Mouse (Mus musculus) midbrain, embryonic 10.5 days (tissue): ENCODE measurements around the gene Gas2l2. TPM values are rescaled to one million over a fixed set of nuclear protein-coding genes. Genes with fewer than 3 reads are reported as not detected.

Source experiments
- DNase-seq: peaks from one replicate; pipeline ENCODE4 v3.0.0-alpha.2; 2017; ENCODE audit warnings: low spot score
- H3K27ac ChIP-seq: fragments of 300-500 bp; sonication (generic); replicated peaks from 2 replicates; pipeline ENCODE4 v1.5.1; 2016; ENCODE audit warnings: mild to moderate bottlenecking
- H3K27me3 ChIP-seq: fragments of 300-500 bp; sonication (generic); 2 replicates; pipeline ENCODE4 v1.6.1; 2016; ENCODE audit warnings: low read depth, mild to moderate bottlenecking; ENCODE audit not compliant: poor library complexity, severe bottlenecking
- H3K36me3 ChIP-seq: fragments of 300-500 bp; sonication (generic); 2 replicates; pipeline ENCODE4 v1.6.1; 2016; ENCODE audit warnings: mild to moderate bottlenecking, moderate library complexity
- H3K4me1 ChIP-seq: fragments of 300-500 bp; sonication (generic); 2 replicates; pipeline ENCODE4 v1.6.1; 2016
- H3K4me3 ChIP-seq: fragments of 300-500 bp; sonication (generic); 2 replicates; pipeline ENCODE4 v1.5.1; 2016; ENCODE audit warnings: mild to moderate bottlenecking, moderate library complexity
- H3K9me3 ChIP-seq: fragments of 300-500 bp; sonication (generic); replicated peaks from 2 replicates; pipeline ENCODE4 v1.6.1; 2016; ENCODE audit warnings: mild to moderate bottlenecking
- WGBS: fragments of 180-500 bp; shearing (Covaris S2); methylation state at CpG from one replicate; pipeline ENCODE4 v1.1.7; 2016; 5-methylcytosine and 5-hydroxymethylcytosine counted together
- polyA plus RNA-seq: library from polyadenylated mRNA; unstranded; fragments of >200 nt; fragmentation: Nextera tagmentation; extraction: Ambion mirVana; gene quantifications from 2 replicates; pipeline ENCODE4 v1.2.1, GENCODE M21; 2016

The Gas2l2 gene
- polyA plus RNA-seq, 1 experiment from 2014 or later = not detected

DNA sequence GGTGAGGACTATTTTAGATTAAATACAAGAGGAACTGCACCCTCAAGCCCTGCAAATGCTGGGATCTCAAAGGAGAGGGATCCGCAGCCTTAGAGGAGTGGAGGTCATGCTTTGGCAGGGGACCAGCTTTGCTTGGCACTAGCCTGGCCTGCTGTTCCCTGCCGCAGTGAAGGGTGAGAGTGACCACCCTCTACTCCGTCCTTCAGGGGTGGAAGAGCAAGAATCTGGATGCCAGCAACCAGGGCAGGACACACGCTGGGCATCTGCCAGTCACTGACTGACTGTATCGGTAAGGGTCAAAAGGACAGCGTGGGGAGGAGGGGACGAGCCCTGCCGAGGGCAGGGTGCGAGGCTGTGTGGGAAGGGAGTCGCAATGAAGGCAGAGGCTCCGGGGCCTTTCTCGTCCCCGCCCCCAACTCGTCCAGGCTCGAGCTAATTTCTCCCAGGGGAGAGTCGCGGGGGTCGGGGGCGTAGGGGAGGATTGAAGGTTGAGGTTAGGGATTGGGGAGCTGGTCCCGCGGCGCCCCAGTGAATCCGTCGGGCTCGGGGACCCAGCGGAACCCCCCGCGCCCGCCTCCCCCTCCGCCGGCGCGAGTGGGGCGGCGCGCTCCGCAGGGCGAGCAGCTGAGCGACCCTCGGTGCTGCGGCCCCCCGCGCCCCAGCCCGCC, 20.0 kb downstream of the Gas2l2 start, which contains the start of gene Rasl10b:
Gene Rasl10b, plus strand, starts transcription at position 51 of the 668 bp plus-strand sequence.
- peaks cover 39% of the 10 kb centered on the region for H3K27me3 ChIP-seq
- DNase-seq = peak; percentile 55
- H3K4me1 ChIP-seq = peaks cover 29% of the 10 kb centered on the region
- H3K9me3 ChIP-seq = no peaks in the 10 kb centered on the region
- peak within 1 kb of the TSS; percentile 91 for H3K27ac ChIP-seq
- H3K36me3 ChIP-seq = peaks cover 5% of the 10 kb centered on the region
- WGBS = 2% methylated on average over 41 of the region's 44 CpGs
- peak within 1 kb of the TSS; percentile 91 for H3K4me3 ChIP-seq

DNA sequence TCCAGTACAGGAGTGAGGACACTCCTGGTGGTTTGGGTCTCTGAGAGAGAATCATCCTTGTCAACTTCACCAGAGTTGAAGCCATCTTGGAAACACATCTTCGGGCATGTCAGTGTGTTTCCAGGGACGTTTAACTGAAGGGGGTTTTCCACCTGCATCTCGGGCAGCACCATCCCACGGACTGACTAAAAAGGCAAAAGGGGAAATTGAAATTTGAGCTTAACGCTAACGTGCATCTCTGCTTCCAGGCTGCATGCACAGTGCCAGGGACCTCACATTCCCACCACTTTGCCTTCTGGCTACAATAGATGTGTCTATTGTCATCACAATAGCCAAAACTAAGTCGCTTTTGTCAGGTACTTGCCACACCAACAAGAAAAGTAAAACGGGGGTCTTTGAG, 21.0 kb downstream of the Gas2l2 start:
- no peaks in the 10 kb centered on the region for H3K9me3 ChIP-seq
- no peak for DNase-seq
- H3K4me1 ChIP-seq = peaks cover 29% of the 10 kb centered on the region
- H3K4me3 ChIP-seq = no peak overlapping the region
- H3K27ac ChIP-seq = no peak overlapping the region
- peaks cover 37% of the 10 kb centered on the region for H3K27me3 ChIP-seq
- 51% methylated on average over 8 of the region's 8 CpGs for WGBS
- peaks cover 15% of the 10 kb centered on the region for H3K36me3 ChIP-seq

DNA sequence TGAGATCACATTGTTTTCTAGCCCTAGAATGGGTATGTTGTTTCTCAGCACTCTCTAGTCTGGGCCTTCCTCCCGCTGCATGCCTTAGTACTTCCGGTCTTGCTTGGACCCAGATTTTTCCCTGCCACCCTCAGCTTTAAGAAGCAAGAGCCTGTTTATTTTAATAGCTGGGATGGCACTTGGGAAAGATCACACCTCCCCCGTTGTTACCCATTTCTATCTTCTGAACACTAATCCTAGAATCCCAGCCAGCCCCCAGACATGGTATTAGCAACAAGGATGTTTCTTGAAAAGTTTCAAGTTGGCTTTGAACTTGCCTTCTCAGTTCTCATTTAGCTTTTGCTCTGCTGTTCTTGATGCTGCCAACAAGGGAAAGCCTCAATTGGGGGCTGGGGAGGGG, 22.9 kb downstream of the Gas2l2 start:
- H3K27me3 ChIP-seq = peaks cover 25% of the 10 kb centered on the region
- H3K4me3 ChIP-seq = no peak overlapping the region
- DNase-seq = no peak
- WGBS = 73% methylated on average over 3 of the region's 3 CpGs
- no peaks in the 10 kb centered on the region for H3K9me3 ChIP-seq
- peaks cover 29% of the 10 kb centered on the region for H3K4me1 ChIP-seq
- no peak overlapping the region for H3K27ac ChIP-seq
- peaks cover 31% of the 10 kb centered on the region for H3K36me3 ChIP-seq

DNA sequence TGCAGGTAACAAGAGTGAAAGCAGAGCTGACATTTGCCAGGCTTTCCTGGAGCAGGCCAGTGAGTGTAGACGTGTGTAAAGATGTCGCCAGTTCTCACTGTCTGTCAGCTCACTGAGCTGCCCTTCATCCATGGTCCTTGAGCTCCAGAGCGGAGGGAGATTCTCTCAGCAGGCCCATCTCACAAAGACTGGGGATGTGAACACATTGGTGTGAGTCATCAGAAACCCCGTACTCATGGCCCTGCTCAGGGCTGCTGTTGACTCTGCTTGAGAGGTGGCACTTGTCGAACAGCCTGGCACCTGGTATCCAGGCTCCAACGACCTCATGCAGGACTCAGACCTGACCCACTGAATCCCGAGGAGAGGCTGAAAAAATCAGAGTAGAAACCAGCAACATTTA, 25.5 kb downstream of the Gas2l2 start:
- 84% methylated on average over 7 of the region's 7 CpGs for WGBS
- Histone ChIP-seq H3K36me3 (peaks cover 48% of the 10 kb centered on the region), H3K4me3 (no peak overlapping the region), H3K27ac (no peak overlapping the region), H3K4me1 (peaks cover 10% of the 10 kb centered on the region; the same call in 1 of the 2 replicates), H3K9me3 (no peaks in the 10 kb centered on the region), H3K27me3 (peaks cover 11% of the 10 kb centered on the region)
- no peak for DNase-seq

DNA sequence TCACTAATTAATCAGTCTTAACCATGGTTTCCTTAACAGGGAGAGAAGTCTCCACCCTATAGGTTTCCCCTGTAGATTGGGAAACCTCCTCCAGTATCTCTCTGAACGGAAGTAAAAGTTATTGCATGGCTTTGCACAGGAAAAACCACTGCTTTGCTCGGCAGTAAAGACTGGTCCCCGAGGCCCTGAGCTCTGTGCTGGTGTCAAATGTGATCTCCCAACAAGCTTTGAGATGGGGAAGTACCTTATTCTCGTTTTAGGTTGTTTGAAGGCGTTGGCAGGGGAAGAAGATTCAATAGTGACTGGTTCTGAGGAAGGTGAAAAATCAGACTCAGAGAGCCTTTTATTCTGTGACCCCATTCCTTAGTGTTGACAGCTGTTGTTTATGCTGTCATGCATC, 30.5 kb downstream of the Gas2l2 start:
- DNase-seq = no peak
- Histone ChIP-seq H3K27me3 (no peaks in the 10 kb centered on the region), H3K4me3 (no peak overlapping the region), H3K27ac (no peak overlapping the region), H3K9me3 (no peaks in the 10 kb centered on the region), H3K36me3 (peaks cover 72% of the 10 kb centered on the region), H3K4me1 (peaks cover 12% of the 10 kb centered on the region)
- WGBS = 87% methylated on average over 5 of the region's 5 CpGs

DNA sequence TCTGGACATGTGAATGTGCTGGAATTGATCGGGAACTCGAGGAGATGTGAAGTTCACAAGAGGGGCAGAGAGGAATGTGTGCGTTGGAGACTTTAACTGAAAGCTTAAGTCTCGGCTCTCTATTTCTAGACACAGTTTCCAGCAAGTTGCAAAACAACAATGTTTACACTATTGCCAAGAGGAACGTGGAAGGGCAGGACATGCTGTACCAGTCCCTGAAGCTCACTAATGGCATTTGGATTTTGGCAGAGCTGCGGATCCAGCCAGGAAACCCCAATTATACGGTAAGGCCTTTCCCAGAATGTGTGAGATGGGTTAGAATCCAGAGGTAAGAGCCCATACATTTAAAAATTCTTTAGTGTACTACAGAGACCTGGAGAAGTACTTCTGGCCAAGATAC, 31.6 kb downstream of the Gas2l2 start:
- 90% methylated on average over 7 of the region's 7 CpGs for WGBS
- peaks cover 72% of the 10 kb centered on the region for H3K36me3 ChIP-seq
- no peaks in the 10 kb centered on the region for H3K27me3 ChIP-seq

DNA sequence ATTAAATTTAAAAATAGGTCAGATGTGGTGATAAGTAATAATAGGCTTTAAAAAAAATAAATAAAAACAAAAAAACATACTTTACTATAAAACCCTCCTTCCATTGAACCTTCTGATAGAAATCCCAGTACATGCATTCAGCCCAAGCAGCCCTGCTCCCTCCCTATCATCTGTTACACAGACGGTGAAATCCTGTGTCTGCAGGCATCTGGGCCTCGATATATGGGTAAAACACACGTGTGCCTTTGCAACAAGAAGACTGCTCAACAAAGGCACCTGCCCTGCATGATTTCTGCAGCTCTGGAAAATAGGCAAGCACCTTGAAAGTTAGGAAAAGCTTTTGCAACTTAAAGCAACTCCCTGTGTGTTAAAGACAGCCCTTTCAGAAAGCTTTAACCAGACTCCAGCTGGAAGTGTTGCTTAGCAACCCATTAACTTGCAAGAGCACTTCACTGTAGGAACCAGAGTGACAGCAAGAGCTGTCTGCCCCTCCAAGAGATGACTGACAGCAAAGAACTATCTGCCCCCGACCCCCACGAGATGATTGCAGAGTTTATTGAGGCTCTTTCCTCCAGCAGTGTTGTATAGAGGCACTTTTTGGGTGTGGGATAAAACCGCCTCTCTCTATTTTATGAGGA, 34.3 kb downstream of the Gas2l2 start:
- no peak overlapping the region for H3K4me3 ChIP-seq
- no peaks in the 10 kb centered on the region for H3K9me3 ChIP-seq
- no peak for DNase-seq
- H3K27me3 ChIP-seq = no peaks in the 10 kb centered on the region
- peaks cover 12% of the 10 kb centered on the region for H3K4me1 ChIP-seq
- 33% methylated on average over 6 of the region's 6 CpGs for WGBS
- H3K36me3 ChIP-seq = peaks cover 80% of the 10 kb centered on the region
- no peak overlapping the region for H3K27ac ChIP-seq

More for the DNA sequence above, 31.6 kb downstream of the Gas2l2 start:
- no peaks in the 10 kb centered on the region for H3K9me3 ChIP-seq
- H3K27ac ChIP-seq = no peak overlapping the region
- H3K4me3 ChIP-seq = no peak overlapping the region
- DNase-seq = no peak
- peaks cover 12% of the 10 kb centered on the region for H3K4me1 ChIP-seq

DNA sequence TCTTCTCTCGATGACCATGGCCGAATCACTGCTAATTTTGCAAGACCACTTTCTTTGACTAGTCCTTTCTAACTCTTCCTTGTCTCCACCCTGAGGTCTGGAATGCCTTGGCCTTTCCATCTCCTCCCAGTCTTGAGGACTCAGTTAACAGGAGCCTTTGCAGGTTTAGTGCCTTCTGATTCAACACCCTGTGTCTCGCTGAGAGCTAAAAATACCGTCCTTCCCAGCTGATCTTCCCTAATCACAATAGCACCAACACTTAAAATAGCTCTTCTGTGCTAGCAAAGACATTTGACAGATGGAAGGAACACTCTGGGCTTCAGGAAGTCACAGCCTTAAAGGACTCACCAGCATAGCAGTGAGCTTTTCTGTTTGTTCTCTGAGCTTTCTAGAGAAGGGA, 36.2 kb downstream of the Gas2l2 start:
- H3K4me1 ChIP-seq = peaks cover 12% of the 10 kb centered on the region
- H3K27me3 ChIP-seq = no peaks in the 10 kb centered on the region
- no peak overlapping the region for H3K4me3 ChIP-seq
- peaks cover 79% of the 10 kb centered on the region for H3K36me3 ChIP-seq
- H3K27ac ChIP-seq = no peak overlapping the region
- no peaks in the 10 kb centered on the region for H3K9me3 ChIP-seq
- no peak for DNase-seq
- 89% methylated on average over 4 of the region's 4 CpGs for WGBS

DNA sequence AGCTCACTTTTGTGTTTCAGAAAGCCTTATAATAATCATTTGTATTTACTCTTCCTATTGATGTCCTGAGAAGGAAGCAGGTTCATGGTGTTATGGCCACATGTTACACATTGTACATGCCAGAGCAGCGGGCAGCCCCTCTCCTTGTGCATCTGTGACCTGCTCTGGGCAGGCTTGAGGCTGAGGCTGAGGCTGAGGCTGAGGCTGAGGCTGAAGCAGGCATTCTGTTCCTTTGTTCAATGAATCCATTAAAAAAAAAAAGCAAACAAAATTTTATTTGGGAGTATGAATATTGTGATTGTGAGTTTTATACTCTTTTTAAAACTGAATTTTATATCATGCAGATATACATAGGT, 45.7 kb downstream of the Gas2l2 start:
- Histone ChIP-seq H3K36me3 (peaks cover 21% of the 10 kb centered on the region), H3K9me3 (no peaks in the 10 kb centered on the region), H3K27ac (no peak overlapping the region), H3K27me3 (no peaks in the 10 kb centered on the region), H3K4me3 (no peak overlapping the region), H3K4me1 (0 out of 2 replicates have a peak, but pooled peaks cover 3% of the 10 kb centered on the region)
- DNase-seq = no peak
- 90% methylated on average over 1 of the region's 1 CpGs for WGBS

DNA sequence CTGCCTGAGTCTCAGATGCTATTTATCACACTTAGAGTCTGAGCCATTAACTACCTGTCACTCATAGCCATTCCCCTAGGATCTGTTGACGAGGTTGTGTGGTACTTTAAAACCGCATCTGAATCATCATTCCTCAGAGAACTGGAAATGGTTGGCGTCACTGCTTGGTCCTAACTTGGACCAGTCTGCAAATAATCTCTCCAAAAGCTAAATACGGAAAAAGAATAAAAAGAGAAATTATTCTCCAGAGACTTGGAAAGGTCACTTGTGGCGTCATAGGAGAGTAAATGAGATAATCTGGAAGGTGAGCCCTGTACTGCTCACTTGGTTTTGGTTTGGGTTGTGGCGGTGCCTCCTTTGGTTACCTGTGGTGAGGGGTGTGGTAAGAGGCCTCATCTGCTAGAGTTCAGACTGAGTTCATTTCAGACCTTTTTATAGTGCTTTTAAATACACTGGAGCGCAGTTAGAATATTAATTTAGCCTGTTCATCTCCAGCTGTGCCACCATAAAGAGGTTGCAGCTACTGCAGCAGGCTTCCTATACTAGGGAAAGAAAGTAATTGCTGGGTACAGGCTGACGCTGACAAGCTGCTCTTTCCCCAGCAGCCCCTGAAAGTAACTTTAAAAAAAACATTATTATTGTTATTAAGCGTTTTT, 46.3 kb downstream of the Gas2l2 start:
- Histone ChIP-seq H3K27ac (no peak overlapping the region), H3K4me3 (no peak overlapping the region), H3K36me3 (peaks cover 21% of the 10 kb centered on the region), H3K9me3 (no peaks in the 10 kb centered on the region), H3K4me1 (0 out of 2 replicates have a peak, but pooled peaks cover 3% of the 10 kb centered on the region), H3K27me3 (no peaks in the 10 kb centered on the region)
- 86% methylated on average over 9 of the region's 9 CpGs for WGBS
- no peak for DNase-seq

DNA sequence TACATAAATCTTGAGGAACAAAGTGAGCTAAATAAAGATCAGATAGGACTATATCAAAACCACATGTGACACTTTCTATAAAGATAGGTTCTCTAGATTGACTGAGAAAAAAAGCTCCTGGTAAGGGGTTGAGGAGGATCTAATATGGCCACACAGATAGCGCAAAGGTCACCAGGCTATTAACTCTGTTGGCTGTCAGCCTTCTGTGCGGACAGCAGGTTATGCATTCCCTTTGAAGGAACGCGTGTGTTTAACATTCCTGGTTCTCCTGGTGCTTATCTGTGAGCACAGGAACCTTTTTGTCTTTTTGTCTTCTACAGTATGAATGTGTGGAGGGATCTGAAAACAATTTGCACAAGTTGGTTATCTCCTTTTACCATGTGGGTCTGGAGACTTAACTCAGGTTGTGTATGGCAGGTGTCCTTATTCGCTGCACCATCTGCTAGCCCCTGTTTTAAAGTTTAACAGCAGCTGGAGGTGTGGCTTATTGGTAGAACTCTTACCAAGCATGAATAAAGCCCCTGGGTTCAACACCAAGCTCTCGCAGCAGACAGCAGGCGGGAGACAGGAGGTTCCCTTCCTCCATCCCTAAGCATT, 49.4 kb downstream of the Gas2l2 start:
- H3K27me3 ChIP-seq = no peaks in the 10 kb centered on the region
- no peak overlapping the region for H3K4me3 ChIP-seq
- H3K4me1 ChIP-seq = 0 out of 2 replicates have a peak, but pooled peaks cover 3% of the 10 kb centered on the region
- H3K9me3 ChIP-seq = no peaks in the 10 kb centered on the region
- DNase-seq = no peak
- WGBS = 87% methylated on average over 7 of the region's 7 CpGs
- no peak overlapping the region for H3K27ac ChIP-seq
- H3K36me3 ChIP-seq = peaks cover 49% of the 10 kb centered on the region
